Mouse (Mus musculus) forebrain, embryonic 10.5 days (tissue): ENCODE data around the gene Itsn1. TPM values are rescaled to one million over a fixed set of nuclear protein-coding genes. Genes with fewer than 3 reads are reported as not detected.
A peak's percentile ranks its signal among the peaks of the same experiment; 100 is the strongest.

Experiments
- DNase-seq: peaks from one replicate; pipeline ENCODE4 v3.0.0-alpha.2; 2017; ENCODE audit warnings: low spot score; ENCODE audit errors: extremely low spot score
- H3K27ac ChIP-seq: fragments of 300-500 bp; sonication (generic); 2 replicates; pipeline ENCODE4 v1.5.1; 2016; ENCODE audit warnings: mild to moderate bottlenecking
- H3K27me3 ChIP-seq: fragments of 300-500 bp; sonication (generic); 2 replicates; pipeline ENCODE4 v1.6.1; 2016; ENCODE audit warnings: mild to moderate bottlenecking; ENCODE audit not compliant: poor library complexity, severe bottlenecking
- H3K36me3 ChIP-seq: fragments of 300-500 bp; sonication (generic); replicated peaks from 2 replicates; pipeline ENCODE4 v1.6.1; 2016; ENCODE audit warnings: mild to moderate bottlenecking, moderate library complexity
- H3K4me1 ChIP-seq: fragments of 300-500 bp; sonication (generic); 2 replicates; pipeline ENCODE4 v1.6.1; 2016
- H3K4me3 ChIP-seq: fragments of 300-500 bp; sonication (generic); 2 replicates; pipeline ENCODE4 v1.5.1; 2016; ENCODE audit warnings: mild to moderate bottlenecking, moderate library complexity
- H3K9me3 ChIP-seq: fragments of 300-500 bp; sonication (generic); 2 replicates; pipeline ENCODE4 v1.6.1; 2016; ENCODE audit warnings: mild to moderate bottlenecking, moderate library complexity
- WGBS: fragments of 180-500 bp; shearing (Covaris S2); methylation state at CpG from one replicate; pipeline ENCODE4 v1.1.7; 2016; 5-methylcytosine and 5-hydroxymethylcytosine counted together
- polyA plus RNA-seq: library from polyadenylated mRNA; unstranded; fragments of >200 nt; fragmentation: Nextera tagmentation; extraction: Ambion mirVana; gene quantifications from 2 replicates; pipeline ENCODE4 v1.2.1, GENCODE M21; 2016

Itsn1 gene
- polyA plus RNA-seq, 1 experiment from 2014 or later: 38.7 TPM

DNA sequence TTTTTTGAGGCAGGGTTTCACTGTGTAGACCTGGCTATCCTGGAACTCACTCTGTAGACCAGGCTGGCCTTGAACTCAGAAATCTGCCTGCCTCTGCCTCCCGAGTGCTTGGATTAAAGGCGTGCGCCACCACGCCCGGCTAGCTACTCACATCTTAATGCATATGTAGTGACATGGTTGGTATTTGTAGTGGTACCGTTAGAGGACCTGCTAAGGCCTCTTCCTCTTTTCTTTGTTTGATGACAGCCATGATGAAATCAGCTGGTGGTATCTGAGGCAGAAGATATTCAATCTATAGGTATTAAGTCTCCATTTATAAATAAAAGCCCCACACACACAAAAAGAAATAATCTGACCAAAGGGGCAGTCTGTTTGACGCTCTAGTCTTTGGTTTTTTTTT is 82.3 kb downstream of the Itsn1 start:
- DNase-seq: no peak
- no peak overlapping the region for H3K4me3 ChIP-seq
- peaks cover 94% of the 10 kb centered on the region for H3K36me3 ChIP-seq
- H3K9me3 ChIP-seq: no peaks in the 10 kb centered on the region
- no peaks in the 10 kb centered on the region for H3K27me3 ChIP-seq
- WGBS: 95% methylated on average over 7 of the region's 7 CpGs
- no peaks in the 10 kb centered on the region for H3K4me1 ChIP-seq
- no peak overlapping the region for H3K27ac ChIP-seq

DNA sequence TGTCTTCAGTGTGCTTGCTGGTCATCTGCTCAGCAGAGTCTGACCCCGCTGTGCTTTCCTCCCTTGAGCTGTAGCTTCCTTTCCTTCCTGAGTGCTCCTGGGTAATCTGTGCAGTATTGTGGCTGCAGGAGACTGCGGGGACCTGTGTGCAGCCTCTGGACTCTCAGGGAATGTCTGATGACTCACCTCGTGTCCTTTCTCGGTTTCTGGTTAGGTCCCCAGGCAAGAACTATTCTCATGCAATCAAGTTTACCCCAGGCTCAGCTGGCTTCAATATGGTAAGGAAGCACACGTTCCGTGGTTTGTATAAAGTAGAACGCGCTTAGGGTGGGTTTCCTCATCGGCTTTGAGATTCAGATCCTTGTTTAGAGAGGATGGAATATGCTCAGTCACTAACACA is 82.8 kb downstream of the Itsn1 start:
- no peak for DNase-seq
- H3K4me3 ChIP-seq: no peak overlapping the region
- H3K27ac ChIP-seq: no peak overlapping the region
- no peaks in the 10 kb centered on the region for H3K27me3 ChIP-seq
- no peaks in the 10 kb centered on the region for H3K9me3 ChIP-seq
- no peaks in the 10 kb centered on the region for H3K4me1 ChIP-seq
- WGBS: 92% methylated on average over 9 of the region's 9 CpGs
- H3K36me3 ChIP-seq: peaks cover 94% of the 10 kb centered on the region

DNA sequence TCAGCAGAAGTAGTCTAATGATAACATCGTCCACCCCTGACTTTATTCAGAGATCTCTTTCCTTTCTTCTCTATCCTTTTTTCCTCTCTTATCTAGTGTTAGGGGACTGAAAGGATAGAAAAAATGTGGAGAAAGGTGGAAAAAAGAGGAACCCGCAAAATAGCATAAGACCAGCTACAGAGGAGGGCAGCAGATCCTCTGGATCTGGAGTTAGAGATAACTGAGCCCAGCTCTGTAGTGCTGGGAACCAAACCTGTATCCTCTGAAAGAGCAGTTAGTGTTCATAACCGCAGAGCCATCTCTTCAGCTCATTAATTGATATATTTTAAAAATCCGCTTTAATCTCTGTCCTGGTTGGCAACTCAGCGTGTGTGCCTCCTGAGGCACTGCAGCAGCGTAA is 84.5 kb downstream of the Itsn1 start:
- no peak for DNase-seq
- H3K36me3 ChIP-seq: peaks cover 96% of the 10 kb centered on the region
- no peaks in the 10 kb centered on the region for H3K27me3 ChIP-seq
- 91% methylated on average over 6 of the region's 6 CpGs for WGBS
- H3K27ac ChIP-seq: no peak overlapping the region
- H3K9me3 ChIP-seq: peaks cover 3% of the 10 kb centered on the region
- no peak overlapping the region for H3K4me3 ChIP-seq
- no peaks in the 10 kb centered on the region for H3K4me1 ChIP-seq

DNA sequence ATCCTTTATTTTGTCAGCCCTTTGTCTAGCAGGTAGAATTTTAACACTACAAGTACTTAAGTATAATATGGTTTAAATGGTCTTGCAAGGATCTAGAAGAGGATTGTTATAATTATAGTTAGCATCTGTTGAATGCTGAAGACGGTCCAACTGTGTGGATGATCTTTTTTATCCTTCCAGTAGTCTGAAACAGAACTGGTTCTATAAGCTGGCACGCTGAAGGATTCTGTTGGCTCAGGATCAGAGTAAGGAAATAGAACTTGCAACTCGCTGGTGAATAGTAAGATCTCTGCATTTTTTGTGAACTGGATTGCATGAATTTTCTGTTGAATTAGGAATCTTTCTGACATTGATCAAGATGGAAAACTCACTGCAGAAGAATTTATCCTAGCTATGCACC is 86.0 kb downstream of the Itsn1 start:
- DNase-seq: no peak
- WGBS: 92% methylated on average over 3 of the region's 3 CpGs
- Histone ChIP-seq H3K27ac (no peak overlapping the region), H3K27me3 (no peaks in the 10 kb centered on the region), H3K4me1 (no peaks in the 10 kb centered on the region), H3K36me3 (peaks cover 96% of the 10 kb centered on the region), H3K4me3 (no peak overlapping the region), H3K9me3 (peaks cover 3% of the 10 kb centered on the region)

DNA sequence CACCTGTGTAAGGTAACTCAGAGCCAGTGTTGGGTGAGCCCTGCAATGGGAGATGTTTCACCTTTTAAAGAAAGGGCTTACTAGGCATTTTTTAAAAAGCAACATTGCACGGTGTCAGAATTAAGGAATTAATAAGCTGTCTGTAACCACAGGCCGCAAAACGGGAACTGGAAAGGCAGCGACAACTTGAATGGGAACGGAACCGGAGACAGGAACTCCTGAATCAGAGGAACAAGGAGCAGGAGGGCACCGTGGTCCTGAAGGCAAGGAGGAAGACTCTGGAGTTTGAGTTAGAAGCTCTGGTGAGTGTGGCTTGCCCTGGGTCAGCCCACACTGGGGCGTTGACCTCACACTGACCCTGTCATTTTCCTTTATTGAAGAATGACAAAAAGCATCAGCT is 91.2 kb downstream of the Itsn1 start:
- 93% methylated on average over 8 of the region's 8 CpGs for WGBS
- Histone ChIP-seq H3K27ac (no peak overlapping the region), H3K4me1 (peaks cover 4% of the 10 kb centered on the region; the same call in 1 of the 2 replicates), H3K9me3 (peaks cover 3% of the 10 kb centered on the region), H3K27me3 (no peaks in the 10 kb centered on the region), H3K36me3 (peaks cover 85% of the 10 kb centered on the region), H3K4me3 (no peak overlapping the region)
- DNase-seq: no peak

DNA sequence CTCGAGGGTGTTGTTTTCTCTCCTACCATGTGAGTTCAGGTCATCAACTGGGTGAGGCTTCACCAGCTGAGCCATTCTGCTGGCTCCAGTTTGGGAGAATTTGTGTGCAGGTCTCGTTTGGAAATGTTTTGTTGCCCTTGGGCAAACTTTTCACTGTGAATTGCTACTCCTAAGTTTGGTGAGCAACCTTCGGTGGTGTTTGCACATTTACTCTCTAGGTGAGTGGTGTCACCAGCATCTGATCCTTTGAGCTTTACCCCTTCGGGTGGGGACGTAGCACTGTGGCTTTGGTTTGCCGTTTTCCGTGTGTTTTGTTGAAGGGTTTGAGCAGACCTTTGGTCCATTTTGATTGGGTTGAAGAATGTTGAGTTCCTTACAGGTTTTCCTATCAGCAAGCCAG is 93.2 kb downstream of the Itsn1 start:
- Histone ChIP-seq H3K9me3 (peaks cover 3% of the 10 kb centered on the region), H3K27me3 (no peaks in the 10 kb centered on the region), H3K36me3 (peaks cover 74% of the 10 kb centered on the region), H3K27ac (no peak overlapping the region), H3K4me1 (peaks cover 22% of the 10 kb centered on the region), H3K4me3 (no peak overlapping the region)
- 89% methylated on average over 7 of the region's 7 CpGs for WGBS
- DNase-seq: no peak

DNA sequence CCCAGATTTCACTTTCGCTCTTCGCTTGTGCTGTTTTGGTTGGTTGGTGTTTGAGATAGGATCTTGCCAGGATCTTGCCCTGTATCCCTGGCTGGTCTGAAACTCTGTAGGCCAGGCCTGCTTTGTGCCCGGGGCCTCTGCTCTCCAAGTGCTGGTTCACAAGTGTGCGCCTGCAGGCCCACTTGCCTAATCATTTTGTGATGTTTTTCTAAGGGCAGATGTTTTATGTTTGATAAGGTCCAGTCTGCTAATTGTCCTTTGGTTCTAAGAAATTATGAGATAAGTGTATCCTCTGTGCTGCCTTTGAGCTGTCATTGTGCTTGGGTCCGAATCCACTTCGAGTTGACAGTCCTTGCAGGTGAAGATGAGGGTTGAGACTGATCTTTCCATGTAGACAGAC is 93.7 kb downstream of the Itsn1 start:
- H3K4me1 ChIP-seq: peaks cover 26% of the 10 kb centered on the region
- no peak overlapping the region for H3K4me3 ChIP-seq
- H3K27ac ChIP-seq: no peak overlapping the region
- WGBS: 94% methylated on average over 6 of the region's 6 CpGs
- no peaks in the 10 kb centered on the region for H3K27me3 ChIP-seq
- H3K36me3 ChIP-seq: peaks cover 74% of the 10 kb centered on the region
- H3K9me3 ChIP-seq: peaks cover 3% of the 10 kb centered on the region
- DNase-seq: no peak

DNA sequence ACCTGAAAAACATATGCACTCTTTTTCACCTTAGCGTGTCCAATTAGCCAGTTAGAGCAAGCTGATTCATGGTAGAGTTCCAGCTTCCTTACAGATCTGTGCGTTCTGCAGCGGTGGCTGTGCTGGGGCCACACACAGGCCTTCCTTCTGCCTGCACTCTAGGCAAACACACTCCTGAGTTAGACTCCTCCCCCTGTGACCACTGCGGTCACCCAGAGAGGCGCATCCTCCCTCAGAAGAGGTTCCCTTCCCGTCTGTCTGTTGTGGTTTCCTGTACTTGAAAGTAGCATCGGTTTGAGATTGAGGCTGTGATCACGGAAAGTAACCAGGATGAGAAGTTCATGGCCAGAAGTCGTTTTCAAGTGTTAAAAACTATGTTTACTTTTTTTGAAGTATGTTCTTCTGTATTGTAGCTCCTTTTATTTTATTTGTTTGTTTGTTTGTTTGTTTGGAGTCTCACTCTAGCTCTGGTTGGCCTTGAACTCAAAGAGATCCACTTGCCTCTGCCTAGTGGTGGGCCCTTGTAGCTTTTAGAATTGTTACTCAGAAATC is 96.8 kb downstream of the Itsn1 start:
- Histone ChIP-seq H3K9me3 (no peaks in the 10 kb centered on the region), H3K4me3 (no peak overlapping the region), H3K36me3 (peaks cover 73% of the 10 kb centered on the region), H3K4me1 (peaks cover 54% of the 10 kb centered on the region), H3K27ac (0 out of 2 replicates have a peak overlapping the region, but pooled peaks have one; percentile 64), H3K27me3 (no peaks in the 10 kb centered on the region)
- WGBS: 76% methylated on average over 9 of the region's 9 CpGs
- no peak for DNase-seq

DNA sequence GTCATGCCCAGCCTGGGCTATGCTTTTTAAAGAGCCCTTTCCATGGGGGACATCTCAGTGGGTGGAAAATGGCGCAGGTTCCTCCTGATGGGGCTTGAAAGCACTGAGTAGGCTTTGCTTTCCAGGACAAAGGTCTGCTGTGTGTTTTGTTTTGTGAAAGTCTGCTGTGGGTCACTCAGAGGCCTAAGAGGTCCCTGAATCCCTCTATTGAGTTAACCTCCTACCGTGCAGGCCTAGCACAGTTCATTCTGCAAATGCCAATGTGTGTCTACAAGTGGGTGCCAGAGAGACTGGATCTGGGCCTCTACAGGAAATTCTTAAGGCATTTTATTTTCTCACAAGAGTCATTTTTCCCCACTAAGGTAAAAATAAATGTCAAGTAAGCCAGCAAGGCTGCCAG is 97.8 kb downstream of the Itsn1 start:
- peak overlapping the region; percentile 64 for H3K27ac ChIP-seq
- WGBS: 28% methylated on average over 2 of the region's 2 CpGs
- no peak for DNase-seq
- H3K4me3 ChIP-seq: no peak overlapping the region
- H3K27me3 ChIP-seq: no peaks in the 10 kb centered on the region
- peaks cover 56% of the 10 kb centered on the region for H3K4me1 ChIP-seq
- no peaks in the 10 kb centered on the region for H3K9me3 ChIP-seq
- H3K36me3 ChIP-seq: peaks cover 72% of the 10 kb centered on the region

DNA sequence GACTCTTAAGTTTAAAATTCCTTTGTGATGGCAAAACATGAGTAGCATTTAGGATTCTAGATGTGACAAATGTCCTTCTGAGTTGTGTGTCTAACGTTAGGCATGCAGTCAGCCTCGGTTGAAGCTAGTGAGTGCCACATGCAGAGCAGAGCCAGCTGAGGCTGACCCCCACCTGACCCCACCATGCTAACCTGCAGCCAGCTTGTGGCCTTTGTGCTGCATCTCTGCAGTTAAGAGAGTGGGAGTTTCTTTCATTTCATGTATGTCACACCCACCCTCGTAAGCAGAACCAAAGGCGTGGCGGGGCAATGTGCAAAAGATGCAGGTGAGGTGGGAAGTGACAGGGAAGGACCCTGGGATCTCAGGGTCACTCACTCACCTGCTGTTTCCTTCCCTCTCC is 98.4 kb downstream of the Itsn1 start:
- Histone ChIP-seq H3K4me3 (no peak overlapping the region), H3K4me1 (peaks cover 56% of the 10 kb centered on the region), H3K27me3 (no peaks in the 10 kb centered on the region), H3K27ac (peak overlapping the region; percentile 64), H3K9me3 (no peaks in the 10 kb centered on the region), H3K36me3 (peaks cover 68% of the 10 kb centered on the region)
- no peak for DNase-seq
- WGBS: 45% methylated on average over 5 of the region's 5 CpGs

DNA sequence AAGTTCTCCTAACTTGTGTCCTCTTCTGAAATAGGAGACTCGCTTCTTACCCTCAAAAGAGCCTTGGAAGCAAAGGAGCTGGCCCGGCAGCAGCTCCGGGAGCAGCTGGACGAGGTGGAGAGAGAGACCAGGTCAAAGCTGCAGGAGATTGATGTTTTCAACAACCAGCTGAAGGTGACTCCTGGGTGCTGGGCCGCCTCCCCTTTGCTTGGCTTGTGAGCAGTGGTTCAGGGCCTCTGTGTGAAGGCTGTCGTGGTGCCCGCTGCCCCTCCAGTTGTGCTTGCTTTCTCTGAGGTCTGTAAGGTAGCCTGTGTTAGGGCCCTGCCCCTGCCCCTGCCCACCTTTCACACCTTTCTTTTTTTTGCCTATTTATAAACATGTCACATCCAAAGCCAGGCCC is 99.1 kb downstream of the Itsn1 start:
- WGBS: 78% methylated on average over 7 of the region's 7 CpGs
- DNase-seq: no peak
- Histone ChIP-seq H3K27me3 (no peaks in the 10 kb centered on the region), H3K9me3 (no peaks in the 10 kb centered on the region), H3K4me1 (peaks cover 56% of the 10 kb centered on the region), H3K4me3 (no peak overlapping the region), H3K27ac (no peak overlapping the region), H3K36me3 (peaks cover 61% of the 10 kb centered on the region)

DNA sequence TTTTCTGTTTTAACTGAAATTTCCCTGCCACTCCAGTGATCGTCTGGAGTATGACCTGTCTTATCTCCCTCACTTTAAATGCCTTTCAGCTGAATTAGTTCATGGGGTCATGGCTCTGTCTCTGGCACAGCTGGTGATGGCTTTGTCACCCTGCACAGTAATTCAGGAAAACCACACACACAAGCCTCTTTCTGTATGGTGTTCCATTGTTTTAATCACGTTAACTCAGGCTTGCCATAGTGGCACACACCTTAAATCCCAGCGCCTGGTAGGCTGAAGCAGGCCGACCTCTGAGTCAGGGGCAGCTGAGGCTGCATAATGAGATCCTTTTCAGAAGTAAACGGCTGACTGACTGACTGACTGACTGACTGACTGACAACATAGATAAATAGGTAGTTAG is 99.5 kb downstream of the Itsn1 start:
- no peak overlapping the region for H3K27ac ChIP-seq
- no peaks in the 10 kb centered on the region for H3K9me3 ChIP-seq
- H3K4me3 ChIP-seq: no peak overlapping the region
- H3K36me3 ChIP-seq: peaks cover 63% of the 10 kb centered on the region
- 68% methylated on average over 5 of the region's 5 CpGs for WGBS
- no peak for DNase-seq
- H3K27me3 ChIP-seq: no peaks in the 10 kb centered on the region
- H3K4me1 ChIP-seq: peaks cover 56% of the 10 kb centered on the region

DNA sequence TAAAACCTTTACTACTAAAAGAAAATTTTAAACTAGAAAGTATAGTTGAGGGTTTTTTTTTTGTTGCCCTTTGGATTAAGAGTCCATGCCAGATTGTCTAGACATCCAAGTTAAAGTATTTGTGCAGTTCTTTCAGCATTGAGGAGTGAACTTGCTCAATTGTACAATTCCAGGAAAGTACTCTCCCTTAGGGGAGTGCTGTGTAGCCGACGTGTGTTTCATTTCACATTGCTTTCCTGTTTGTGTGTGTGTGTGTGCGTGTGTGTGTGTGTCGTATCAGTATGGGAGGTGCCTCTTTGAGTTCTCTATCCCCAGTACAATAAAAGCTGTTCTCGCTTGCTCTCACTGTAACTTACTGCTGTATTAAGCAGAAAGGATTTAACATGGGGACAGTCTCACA is 100.0 kb downstream of the Itsn1 start:
- H3K4me1 ChIP-seq: peaks cover 56% of the 10 kb centered on the region
- DNase-seq: no peak
- H3K9me3 ChIP-seq: no peaks in the 10 kb centered on the region
- WGBS: 93% methylated on average over 5 of the region's 5 CpGs
- no peaks in the 10 kb centered on the region for H3K27me3 ChIP-seq
- no peak overlapping the region for H3K4me3 ChIP-seq
- 0 out of 2 replicates have a peak overlapping the region, but pooled peaks have one; percentile 18 for H3K27ac ChIP-seq
- peaks cover 60% of the 10 kb centered on the region for H3K36me3 ChIP-seq

DNA sequence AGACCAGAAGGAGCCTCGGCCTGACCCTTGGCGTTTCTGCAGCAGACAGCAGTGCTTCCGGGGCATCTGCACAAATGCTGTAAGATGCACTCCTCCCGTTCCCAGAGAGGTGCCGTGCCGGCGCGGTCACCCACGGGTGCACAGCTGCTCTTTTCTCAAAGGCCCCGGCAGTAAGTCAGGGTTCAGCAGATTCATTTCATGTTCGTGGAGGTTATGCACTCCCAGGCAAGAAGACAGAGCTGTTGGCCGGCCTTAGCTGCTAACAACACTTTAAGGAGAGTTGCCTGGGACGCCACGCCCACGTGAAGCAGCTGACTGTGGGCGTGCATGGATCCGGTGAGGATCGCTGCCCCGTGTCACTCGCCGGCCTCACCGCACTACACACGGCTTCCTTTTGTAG is 101.2 kb downstream of the Itsn1 start:
- no peak overlapping the region for H3K4me3 ChIP-seq
- peak overlapping the region; percentile 51 for H3K27ac ChIP-seq
- H3K27me3 ChIP-seq: no peaks in the 10 kb centered on the region
- H3K36me3 ChIP-seq: peaks cover 58% of the 10 kb centered on the region
- DNase-seq: no peak
- WGBS: 85% methylated on average over 23 of the region's 23 CpGs
- no peaks in the 10 kb centered on the region for H3K9me3 ChIP-seq
- H3K4me1 ChIP-seq: peaks cover 52% of the 10 kb centered on the region
